Comparison of ENCODE assay signal across 19 mouse cellular contexts in genomic region chr3:65931542-65931941, GRCm38 (mm10).
"Had no signal": no experiment of that assay in that cellular context is flagged by ENCODE, and none has a peak within 500 bp of the region (broad histone marks: within the 10 kb centered on the region; RNA-seq: fewer than 3 reads in every experiment).

No protein-coding gene starts in this region.

- H3K27me3 ChIP-seq: neural tube, embryonic 13.5 days; neural tube, embryonic 15.5 days had no signal

- H3K4me3 ChIP-seq: midbrain, embryonic 10.5 days; midbrain, embryonic 12.5 days; myocyte; neural tube, embryonic 13.5 days; neural tube, embryonic 15.5 days had no signal

- H3K9me3 ChIP-seq: midbrain, embryonic 10.5 days; midbrain, embryonic 12.5 days; neural tube, embryonic 13.5 days; neural tube, embryonic 15.5 days had no signal

- H3K27ac ChIP-seq: midbrain, embryonic 10.5 days; midbrain, embryonic 12.5 days; neural tube, embryonic 13.5 days; neural tube, embryonic 15.5 days had no signal

- H3K9ac ChIP-seq: lung, embryonic 14.5 days; midbrain, embryonic 12.5 days; neural tube, embryonic 13.5 days; neural tube, embryonic 15.5 days had no signal

- DNase-seq: lung, adult 18-20 months; lung, embryonic 14.5 days; lung, postnatal 10 days; lung, postnatal 4 days; midbrain, embryonic 14.5 days; retina, postnatal 1 day; right cerebral cortex, adult 18-20 months; right cerebral cortex, postnatal 25 days; right cerebral cortex, postnatal 4 days; spleen, adult 18-20 months; thymus, adult 18-20 months; thymus, postnatal 14 days; thymus, postnatal 36 days had no signal

- ATAC-seq: midbrain, embryonic 16.5 days had no signal

- H3K36me3 ChIP-seq: midbrain, embryonic 10.5 days; midbrain, embryonic 12.5 days; neural tube, embryonic 13.5 days; neural tube, embryonic 15.5 days had no signal

- H3K4me2 ChIP-seq: lung, embryonic 14.5 days; midbrain, embryonic 12.5 days; neural tube, embryonic 13.5 days; neural tube, embryonic 15.5 days had no signal
